Mouse (Mus musculus) frontal cortex, postnatal 14 days (tissue): Measurements from ENCODE around the gene Ppp3ca.
A peak's percentile ranks its signal among the peaks of the same experiment; 100 is the strongest.

Experiments used
- DNase-seq, 2 experiments: peaks; one replicate each; pipeline ENCODE4 v3.0.0; 2022; ENCODE audit warnings: low spot score in 2 of 2

Ppp3ca gene

GRCm38 (mm10) chr3:136670110-136670359 lies at the start of gene Ppp3ca:
TSS of gene Ppp3ca (plus strand) at chr3:136670124.
- DNase-seq: no peak

- no peak for DNase-seq
Observed at GRCm38 (mm10) chr3:136640544-136641230, 29.2 kb upstream of the Ppp3ca start.

GRCm38 (mm10) chr3:136650966-136651365 lies 19.0 kb upstream of the Ppp3ca start:
- no peak for DNase-seq

GRCm38 (mm10) chr3:136651496-136651895 lies 18.4 kb upstream of the Ppp3ca start:
- DNase-seq: no peak

- DNase-seq: no peak
Observed at GRCm38 (mm10) chr3:136656460-136657035, 13.4 kb upstream of the Ppp3ca start.

- DNase-seq: no peak
Observed at GRCm38 (mm10) chr3:136658681-136659080, 11.2 kb upstream of the Ppp3ca start.

GRCm38 (mm10) chr3:136665119-136665518 lies 4.8 kb upstream of the Ppp3ca start:
- no peak for DNase-seq

GRCm38 (mm10) chr3:136668072-136668471 lies 1.9 kb upstream of the Ppp3ca start:
- peak in 1 of 2 experiments; percentile 57 for DNase-seq

- DNase-seq: peak; percentile 98 to 99
Observed at GRCm38 (mm10) chr3:136669231-136670109, 454 bp upstream of the Ppp3ca start.

- DNase-seq: peak; percentile 47 to 58
Observed at GRCm38 (mm10) chr3:136670360-136671131, 622 bp downstream of the Ppp3ca start.

GRCm38 (mm10) chr3:136671161-136671939 lies 1.4 kb downstream of the Ppp3ca start:
- peak; percentile 73 to 76 for DNase-seq

GRCm38 (mm10) chr3:136671940-136672278 lies 2.0 kb downstream of the Ppp3ca start:
- no peak for DNase-seq

- DNase-seq: no peak
Observed at GRCm38 (mm10) chr3:136672870-136673269, 2.9 kb downstream of the Ppp3ca start.

- DNase-seq: no peak
Observed at GRCm38 (mm10) chr3:136673363-136673762, 3.4 kb downstream of the Ppp3ca start.

- no peak for DNase-seq
Observed at GRCm38 (mm10) chr3:136674486-136674885, 4.6 kb downstream of the Ppp3ca start.

- DNase-seq: no peak
Observed at GRCm38 (mm10) chr3:136676991-136677390, 7.1 kb downstream of the Ppp3ca start.

GRCm38 (mm10) chr3:136678386-136678785 lies 8.5 kb downstream of the Ppp3ca start:
- no peak for DNase-seq

- DNase-seq: no peak
Observed at GRCm38 (mm10) chr3:136679903-136680491, 10.1 kb downstream of the Ppp3ca start.

GRCm38 (mm10) chr3:136682242-136682641 lies 12.3 kb downstream of the Ppp3ca start:
- no peak for DNase-seq

GRCm38 (mm10) chr3:136684191-136684958 lies 14.5 kb downstream of the Ppp3ca start:
- DNase-seq: no peak
